Mouse (Mus musculus): ENCODE measurements around the gene Gm906. TPM values are rescaled to one million over a fixed set of nuclear protein-coding genes. Genes with fewer than 3 reads are reported as not detected.

The Gm906 gene
- not detected in 2 replicates for polyA plus RNA-seq (2012; rRNA removed)

DNA sequence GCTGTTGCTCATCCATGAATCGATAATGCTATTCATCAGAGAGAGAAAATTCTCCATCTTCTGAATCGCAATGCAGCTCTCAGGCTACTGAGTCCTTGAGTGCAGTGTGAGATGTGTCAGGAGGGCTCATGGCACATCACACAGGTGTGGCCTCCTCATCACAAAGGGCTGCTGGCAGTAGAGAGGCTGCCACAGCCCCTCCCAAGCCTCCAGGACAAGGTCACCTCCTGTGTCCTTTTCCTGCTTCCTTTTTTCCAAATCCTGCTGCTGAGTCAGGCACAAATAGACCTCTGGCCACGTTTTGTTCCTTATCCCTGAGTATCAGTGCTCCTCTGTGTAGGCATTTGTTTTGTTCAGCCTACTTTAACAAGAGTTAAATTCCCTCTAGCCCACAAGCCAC lies at the start of gene Gm906:
Gene Gm906 (minus strand): TSS at position 101 of the 400 bp plus-strand sequence.

Other genes with a start within 250 kb of the Gm906 start
- gene Fbxw17, start 167.6 kb upstream of the Gm906 start, polyA plus RNA-seq (2012; rRNA removed) = 34.3 and 42.7 TPM in 2 replicates
- not detected in 2 replicates for gene Gm47429, start 193.6 kb upstream of the Gm906 start, polyA plus RNA-seq (2012; rRNA removed)
- not detected in 2 replicates for gene Nutm2, start 217.0 kb upstream of the Gm906 start, polyA plus RNA-seq (2012; rRNA removed)

Measured in central nervous system, embryonic 14 days (tissue).